Mouse (Mus musculus) granulocyte monocyte progenitor cell, adult 5-6 weeks (primary cell): ENCODE measurements around the gene Shld1. TPM values are rescaled to one million over a fixed set of nuclear protein-coding genes. Genes with fewer than 3 reads are reported as not detected.

Experiments
- ATAC-seq: replicated peaks from 2 replicates; pipeline ENCODE4 v1.8.0; 2016; ENCODE audit warnings: mild to moderate bottlenecking, moderate TSS enrichment, inconsistent platforms; ENCODE audit not compliant: poor library complexity, severe bottlenecking
- total RNA-seq, 2 experiments: library from RNA; stranded (forward) in 1 of 2; stranded (reverse) in 1 of 2; fragments of 200-712, 200-1000 nt in 1 of 2; fragments of >200 nt in 1 of 2; fragmentation: Nextera tagmentation in 1 of 2; gene quantifications; 2 replicates each; pipeline ENCODE4 v1.2.3; 2014 to 2017

Gene Shld1
- total RNA-seq (2014; fragmentation: Nextera tagmentation) (5.2 and 7.5 TPM in 2 replicates), total RNA-seq (2017) (10.3 and 11.0 TPM in 2 replicates)

- peak; percentile 90 for ATAC-seq
Observed at GRCm38 (mm10) chr2:132686756-132687737, at the start of gene Shld1. TSS of gene Shld1 (plus strand) at chr2:132686931.

- no peak for ATAC-seq
Observed at GRCm38 (mm10) chr2:132638306-132638705, 48.4 kb upstream of the Shld1 start.

GRCm38 (mm10) chr2:132639337-132639736 is 47.4 kb upstream of the Shld1 start:
- ATAC-seq, result no peak

- ATAC-seq, result no peak
Observed at GRCm38 (mm10) chr2:132641196-132641595, 45.5 kb upstream of the Shld1 start.

- ATAC-seq, result peak; percentile 90
Observed at GRCm38 (mm10) chr2:132643161-132643560, 43.6 kb upstream of the Shld1 start.

- no peak for ATAC-seq
Observed at GRCm38 (mm10) chr2:132646856-132647745, 39.6 kb upstream of the Shld1 start.

- ATAC-seq, result no peak
Observed at GRCm38 (mm10) chr2:132649352-132649870, 37.3 kb upstream of the Shld1 start.

- ATAC-seq, result no peak
Observed at GRCm38 (mm10) chr2:132650546-132650945, 36.2 kb upstream of the Shld1 start.

GRCm38 (mm10) chr2:132652476-132652875 is 34.3 kb upstream of the Shld1 start:
- no peak for ATAC-seq

- ATAC-seq, result no peak
Observed at GRCm38 (mm10) chr2:132654834-132655495, 31.8 kb upstream of the Shld1 start.

GRCm38 (mm10) chr2:132657186-132657585 is 29.5 kb upstream of the Shld1 start:
- no peak for ATAC-seq

- ATAC-seq, result peak; percentile 76
Observed at GRCm38 (mm10) chr2:132658412-132659120, 28.2 kb upstream of the Shld1 start.

- no peak for ATAC-seq
Observed at GRCm38 (mm10) chr2:132669091-132669490, 17.6 kb upstream of the Shld1 start.

GRCm38 (mm10) chr2:132670290-132670689 is 16.4 kb upstream of the Shld1 start:
- no peak for ATAC-seq

GRCm38 (mm10) chr2:132672121-132672520 is 14.6 kb upstream of the Shld1 start:
- no peak for ATAC-seq

GRCm38 (mm10) chr2:132676111-132676510 is 10.6 kb upstream of the Shld1 start:
- ATAC-seq, result no peak

GRCm38 (mm10) chr2:132685001-132685400 is 1.7 kb upstream of the Shld1 start:
- no peak for ATAC-seq

- ATAC-seq, result no peak
Observed at GRCm38 (mm10) chr2:132688611-132689021, 1.9 kb downstream of the Shld1 start.

- ATAC-seq, result peak; percentile 66
Observed at GRCm38 (mm10) chr2:132689188-132689568, 2.4 kb downstream of the Shld1 start.
